Mouse (Mus musculus) WW6 (cell line): ENCODE results near the gene Mrps27.

Source experiments
- DNase-seq: peaks from one replicate; pipeline ENCODE4 v3.0.0-alpha.2; 2013; ENCODE audit warnings: low read depth, low spot score

Gene Mrps27

GRCm38 (mm10) chr13:99440228-99440627 is 95.6 kb downstream of the Mrps27 start:
- DNase-seq: no peak

DNA sequence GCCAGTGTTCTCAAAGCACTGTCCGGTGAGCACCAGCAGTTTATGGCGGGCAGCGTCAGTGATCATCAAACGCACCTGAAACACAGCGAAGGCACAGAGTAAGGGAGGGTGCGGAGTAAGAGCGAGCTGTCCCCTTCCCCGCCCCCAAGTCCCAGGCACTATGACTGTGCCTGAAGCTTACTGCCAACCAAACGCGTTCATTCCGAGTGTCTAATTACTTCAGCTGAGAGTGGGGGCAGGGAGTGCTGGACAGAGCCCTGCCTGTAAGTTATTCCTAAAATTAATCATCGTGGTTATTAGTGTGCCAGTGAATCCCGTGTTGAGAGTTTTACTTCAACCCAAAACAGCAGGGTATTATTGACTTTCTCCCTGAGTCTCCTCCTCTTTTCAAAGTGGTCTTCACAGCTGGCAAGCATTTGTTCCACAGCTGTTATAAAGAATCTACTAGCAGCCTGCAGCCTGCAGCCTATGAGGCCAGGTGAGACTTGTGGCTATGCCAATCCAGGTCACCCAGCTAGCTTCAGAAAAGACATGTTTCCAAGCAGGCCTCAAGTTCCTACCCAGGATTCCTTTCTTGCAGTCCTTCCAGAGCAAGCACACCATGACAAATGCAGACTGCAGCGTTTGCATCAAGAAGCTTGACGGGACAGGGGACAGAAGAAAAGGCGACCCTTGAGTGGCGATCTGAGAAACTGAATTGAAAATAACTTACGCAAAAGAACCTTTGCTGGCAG is 97.3 kb downstream of the Mrps27 start:
- DNase-seq: no peak

GRCm38 (mm10) chr13:99442434-99443249 is 98.1 kb downstream of the Mrps27 start:
- no peak for DNase-seq

DNA sequence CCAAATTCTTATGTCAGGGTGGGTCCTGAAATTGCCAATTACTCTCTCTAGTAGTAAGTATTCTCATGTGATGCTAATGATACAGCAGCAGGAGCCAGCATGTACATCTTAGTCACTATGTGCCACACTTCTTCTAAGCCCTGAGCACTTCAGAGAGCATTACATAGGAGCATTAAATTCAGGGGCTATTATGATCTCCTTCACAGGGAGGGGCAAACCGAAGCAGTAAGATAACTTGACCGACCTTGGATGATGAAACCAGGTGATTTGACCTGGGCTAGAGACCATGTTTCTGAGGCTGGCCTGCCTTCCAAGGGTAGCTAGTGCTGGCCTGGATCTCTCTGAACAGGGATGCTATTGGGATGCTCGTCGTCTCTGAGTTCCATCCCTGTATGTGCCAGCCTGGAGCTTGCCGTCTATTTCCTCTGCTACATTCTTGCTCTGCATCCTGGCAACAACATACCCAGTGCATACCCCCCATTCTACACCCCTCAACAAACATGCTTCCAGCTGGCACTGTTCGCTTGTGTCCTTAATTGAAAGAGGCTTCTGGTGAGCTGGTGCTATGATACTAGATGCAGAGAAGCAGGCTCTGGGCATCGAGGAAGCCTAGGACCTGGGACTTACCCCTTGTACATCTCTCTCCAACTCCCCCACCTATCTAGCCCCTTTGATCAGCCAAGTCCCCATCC is 99.0 kb downstream of the Mrps27 start:
- no peak for DNase-seq

DNA sequence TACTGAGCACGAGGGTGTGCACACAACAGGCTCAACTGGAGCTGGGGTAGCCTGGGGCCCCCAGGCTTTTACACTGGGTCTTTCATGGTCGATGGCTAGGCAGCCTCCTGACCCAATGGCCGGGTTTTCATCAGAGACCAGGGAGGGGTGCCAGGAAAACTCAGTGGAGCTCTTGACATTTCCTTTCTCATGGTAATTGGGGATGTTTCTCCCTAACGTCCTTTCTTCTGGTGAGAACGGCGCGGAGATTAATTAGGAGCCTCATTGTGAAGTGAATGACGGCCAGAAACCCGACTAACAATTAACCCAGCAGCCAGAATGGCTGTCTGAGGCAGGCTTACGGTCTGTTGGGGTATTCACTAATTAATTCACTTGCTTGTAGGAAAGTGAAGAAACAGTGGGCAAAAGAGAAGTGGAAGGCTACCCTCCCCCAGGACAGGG is 99.9 kb downstream of the Mrps27 start:
- no peak for DNase-seq

DNA sequence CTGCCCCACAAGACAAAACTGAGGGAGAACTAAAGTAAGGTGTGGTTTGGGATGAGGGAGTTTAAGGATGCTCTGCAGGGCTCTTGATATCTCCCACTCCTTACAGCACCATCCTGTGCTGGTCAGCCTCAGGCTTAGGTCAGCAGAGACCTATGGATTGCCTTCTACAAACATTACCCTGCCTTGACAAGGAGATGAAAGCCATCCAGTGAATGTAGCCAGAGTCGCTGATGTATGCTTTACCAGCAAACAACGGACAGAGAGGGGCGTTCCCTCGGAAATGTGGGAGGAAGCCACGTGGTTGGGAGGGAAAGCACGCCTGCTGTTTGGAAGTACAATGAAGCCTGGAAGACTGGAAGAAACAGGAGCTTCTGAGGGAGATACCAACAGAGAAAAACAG is 100.3 kb downstream of the Mrps27 start:
- no peak for DNase-seq

GRCm38 (mm10) chr13:99447002-99447401 is 102.4 kb downstream of the Mrps27 start:
- DNase-seq: no peak

GRCm38 (mm10) chr13:99447403-99448199 is 103.0 kb downstream of the Mrps27 start:
- DNase-seq: no peak

GRCm38 (mm10) chr13:99448278-99448677 is 103.7 kb downstream of the Mrps27 start:
- DNase-seq: no peak

DNA sequence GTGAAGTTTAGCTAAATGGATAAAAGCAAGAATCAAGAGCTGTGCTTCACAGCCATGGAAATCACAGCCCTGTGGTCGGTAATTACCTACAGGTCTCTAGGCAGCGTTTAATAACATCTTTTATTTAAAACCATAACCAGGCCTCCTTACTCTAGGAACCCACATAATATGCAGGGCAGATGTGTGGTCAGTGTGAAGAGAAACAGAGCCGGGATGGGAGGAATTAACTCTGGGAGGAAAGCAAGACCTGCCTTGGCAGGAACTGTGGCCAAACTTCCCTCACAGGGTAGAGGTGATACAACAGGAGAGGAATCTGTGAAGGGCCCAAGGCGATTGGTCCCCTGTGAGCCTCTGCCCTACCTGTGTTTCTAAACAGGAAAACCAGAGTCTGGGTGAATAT is 105.0 kb downstream of the Mrps27 start:
- DNase-seq: no peak

- no peak for DNase-seq
Observed at GRCm38 (mm10) chr13:99450766-99451165, 106.2 kb downstream of the Mrps27 start.

DNA sequence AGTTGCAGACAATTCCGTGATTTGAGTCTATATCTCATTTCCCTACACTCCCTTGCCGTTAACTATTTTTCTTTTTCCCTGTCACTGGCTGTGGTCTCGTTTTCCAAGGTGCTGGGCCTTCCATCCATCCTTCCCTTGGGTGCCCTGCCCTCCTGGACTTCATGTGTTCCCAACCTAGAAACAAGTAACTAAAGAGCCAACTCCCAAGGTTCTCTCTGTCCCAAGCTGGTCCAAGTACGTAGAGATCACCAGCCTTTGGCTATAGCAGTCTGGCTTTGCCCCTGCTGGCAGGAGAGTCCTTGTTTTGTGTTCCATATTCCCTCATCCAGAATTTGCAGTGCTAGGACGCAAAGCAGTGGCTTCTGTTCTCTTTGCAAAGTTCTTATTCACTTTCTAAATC is 106.7 kb downstream of the Mrps27 start:
- DNase-seq: no peak

DNA sequence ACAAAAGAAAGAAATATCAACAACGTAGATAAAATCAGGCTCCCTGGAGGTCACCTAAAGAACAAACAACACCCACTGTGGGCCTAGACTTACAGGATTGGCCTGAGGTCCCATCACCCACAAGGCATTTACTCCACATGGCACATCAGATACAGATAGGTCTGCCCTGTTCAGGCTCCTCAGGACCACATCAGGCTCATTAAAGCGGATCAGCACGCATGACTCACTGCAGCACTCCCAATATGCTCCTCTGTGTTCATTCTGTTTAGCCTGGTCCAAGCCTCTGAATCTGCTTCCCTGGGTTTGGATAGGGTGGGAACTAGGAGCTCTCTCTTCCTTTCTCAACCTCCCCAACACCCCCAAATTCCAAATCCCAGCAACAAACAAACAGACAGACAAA is 107.9 kb downstream of the Mrps27 start:
- no peak for DNase-seq

DNA sequence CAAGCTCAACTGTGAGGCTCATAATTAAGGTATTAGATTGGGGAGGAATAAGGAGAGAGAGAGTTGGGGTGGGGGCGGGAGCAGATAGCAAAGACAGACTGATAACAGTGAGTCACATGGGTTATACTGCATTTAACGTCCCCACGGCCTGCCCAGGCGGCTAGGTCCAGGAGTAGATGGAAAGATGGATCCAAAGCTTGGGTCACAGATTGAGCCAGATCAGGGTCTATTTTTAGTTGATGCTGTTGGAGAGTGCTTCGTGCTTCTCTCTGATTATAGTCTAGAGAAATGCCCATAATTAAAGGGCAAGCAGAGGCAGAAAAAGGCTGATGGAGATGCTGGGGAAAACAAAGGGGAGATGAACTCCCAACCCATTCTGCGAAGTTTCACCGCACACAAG is 110.4 kb downstream of the Mrps27 start:
- DNase-seq: no peak

- no peak for DNase-seq
Observed at GRCm38 (mm10) chr13:99458658-99459386, 114.2 kb downstream of the Mrps27 start.

DNA sequence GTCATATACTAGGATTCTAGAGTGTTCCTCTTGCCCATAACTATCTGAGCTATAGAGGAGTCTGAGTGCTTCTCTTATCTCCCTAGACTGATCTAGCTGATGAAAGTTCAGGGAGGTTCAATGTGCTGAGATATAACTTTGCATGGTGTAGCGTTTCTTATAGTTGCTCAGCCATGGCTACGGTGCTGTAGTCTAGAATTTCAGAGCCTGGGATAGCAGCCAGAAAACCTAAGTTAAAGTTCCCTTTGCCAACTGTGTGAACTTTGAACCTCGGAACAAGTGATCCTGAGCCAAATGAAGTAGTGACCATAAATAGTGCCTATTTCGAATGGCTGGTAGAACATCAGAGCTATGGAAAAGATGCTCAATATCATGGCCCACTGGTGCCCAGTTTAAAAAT is 115.0 kb downstream of the Mrps27 start:
- DNase-seq: no peak

DNA sequence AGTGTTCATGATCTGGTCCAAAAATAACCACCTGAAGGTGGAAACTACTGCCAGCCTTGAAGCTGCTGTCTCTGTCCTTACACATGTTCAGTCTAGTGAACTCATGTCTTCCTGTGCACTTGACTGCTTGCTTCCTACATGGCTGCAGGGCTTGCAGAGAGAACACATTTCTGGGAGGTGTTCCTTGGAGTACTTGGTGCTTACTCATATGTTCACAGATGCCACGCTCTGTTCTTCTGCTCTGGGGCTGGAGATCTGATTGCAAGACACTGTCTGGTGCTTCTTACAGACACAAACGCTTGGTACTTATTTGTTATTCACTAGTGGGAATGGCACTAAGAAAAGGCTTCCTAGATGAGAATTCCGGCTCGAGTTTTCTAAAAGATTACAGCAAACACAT is 117.3 kb downstream of the Mrps27 start:
- DNase-seq: no peak

DNA sequence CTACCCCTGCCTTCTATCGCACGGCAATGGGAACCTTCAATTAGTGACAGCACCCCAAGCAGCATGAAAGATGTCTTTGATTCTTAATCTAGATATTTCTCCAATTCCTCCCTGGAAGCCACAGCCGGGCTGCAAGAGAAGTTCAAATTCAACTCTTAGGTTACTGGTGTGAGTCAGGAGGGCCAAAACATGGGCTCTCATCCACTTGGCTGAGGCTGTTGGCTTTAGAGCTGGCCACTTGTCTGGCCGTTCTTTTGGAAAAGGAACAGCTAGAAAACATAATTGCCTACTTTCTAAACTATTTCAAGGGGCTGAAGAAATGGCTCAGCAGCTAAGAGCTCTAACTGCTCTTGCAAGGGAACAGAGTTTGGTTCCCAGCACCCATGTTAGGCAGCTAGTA is 120.0 kb downstream of the Mrps27 start:
- DNase-seq: no peak
